Comparison of ENCODE assay signal across 12 mouse cellular contexts in the genomic region with DNA sequence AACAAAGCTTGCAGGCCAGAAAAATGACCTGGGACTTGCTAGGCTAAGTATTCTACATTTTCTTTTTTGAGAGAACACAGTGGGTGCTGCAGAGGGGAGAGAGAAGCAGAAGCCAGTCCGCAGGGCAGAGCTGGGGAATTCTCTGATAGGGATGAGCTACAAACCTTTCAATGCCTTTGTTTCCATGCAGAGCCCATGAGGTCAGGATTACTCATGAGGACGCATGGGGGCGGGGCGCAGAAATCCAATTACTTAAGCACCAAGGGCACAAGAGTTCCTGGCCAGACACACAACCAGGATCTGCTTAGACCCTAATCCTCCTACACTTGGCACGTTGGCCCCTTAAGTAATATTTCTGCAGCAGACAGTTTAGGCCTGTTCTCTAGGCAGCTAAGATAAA. TPM values are rescaled to one million over a fixed set of nuclear protein-coding genes. Genes with fewer than 3 reads are reported as not detected.
DNase-seq lines count a peak whose midpoint lies in the region; ATAC-seq lines count a peak whose summit lies in the region.
"Had no signal": no experiment of that assay in that cellular context is flagged by ENCODE, and none has a peak within 500 bp of the region (broad histone marks: within the 10 kb centered on the region; RNA-seq: fewer than 3 reads in every experiment).

No protein-coding gene starts in this region.

- peaks cover 81% of the 10 kb centered on the region for H3K36me3 ChIP-seq in embryonic facial prominence, embryonic 10.5 days (replicated peaks)
- H3K36me3 ChIP-seq in midbrain, embryonic 13.5 days: peaks cover 17% of the 10 kb centered on the region

- peaks cover 70% of the 10 kb centered on the region for H3K4me1 ChIP-seq in embryonic facial prominence, embryonic 10.5 days
- peaks cover 96% of the 10 kb centered on the region for H3K4me1 ChIP-seq in midbrain, embryonic 13.5 days (replicated peaks)

- no peaks in the 10 kb centered on the region for H3K9me3 ChIP-seq in embryonic facial prominence, embryonic 10.5 days
- H3K9me3 ChIP-seq in midbrain, embryonic 13.5 days: no peaks in the 10 kb centered on the region

- intact Hi-C loops in left cerebral cortex, postnatal 25 days (cut with DNase I): no loop called here

- H3K27me3 ChIP-seq in embryonic facial prominence, embryonic 10.5 days (replicated peaks; ENCODE audit: low read depth, poor library complexity, severe bottlenecking): no peaks in the 10 kb centered on the region
- no peaks in the 10 kb centered on the region for H3K27me3 ChIP-seq in midbrain, embryonic 13.5 days

- peak overlapping the region; percentile 65 for H3K27ac ChIP-seq in embryonic facial prominence, embryonic 10.5 days (replicated peaks)
- peak overlapping the region; percentile 70 for H3K27ac ChIP-seq in midbrain, embryonic 13.5 days

- peak; percentile 41; the same call in 1 of the 2 replicates for ATAC-seq in midbrain, embryonic 13.5 days

- 38% methylated on average over 5 of the region's 5 CpGs for WGBS in embryonic facial prominence, embryonic 10.5 days
- WGBS in midbrain, embryonic 13.5 days: 4% methylated on average over 5 of the region's 5 CpGs

- peak; percentile 94 for DNase-seq in heart, adult 11 months
- DNase-seq in heart, adult 9 months (ENCODE audit: low spot score in 2 of 2): no peak
- DNase-seq in Muller cell, postnatal 12 days (ENCODE audit: inconsistent ontology term): peak; percentile 93
- DNase-seq in embryonic facial prominence, embryonic 10.5 days (ENCODE audit: low spot score): no peak
- no peak for DNase-seq in left cerebral cortex, adult 8-10 months (ENCODE audit: low spot score in 2 of 2)
- DNase-seq in left cerebral cortex, postnatal 25 days (ENCODE audit: low spot score in 2 of 2): no peak
- DNase-seq in natural killer cell, adult 2 months (ENCODE audit: low spot score in 2 of 2): no peak
- DNase-seq: heart, postnatal 10 days; lung, postnatal 10 days; right cerebral cortex, postnatal 4 days had no signal

- peak overlapping the region; percentile 4 for H3K4me2 ChIP-seq in midbrain, embryonic 13.5 days (replicated peaks)

- H3K9ac ChIP-seq in midbrain, embryonic 13.5 days (replicated peaks): 0 out of 2 replicates have a peak overlapping the region, but pooled peaks have one; percentile 11

- H3K4me3 ChIP-seq in embryonic facial prominence, embryonic 10.5 days: no peak overlapping the region
- no peak overlapping the region for H3K4me3 ChIP-seq in midbrain, embryonic 13.5 days (replicated peaks)
- H3K4me3 ChIP-seq: erythroblast, embryonic 14.5 days had no signal

RNA-seq across cellular contexts. Expression of a gene that starts 23.7 kb away (rescaled TPM):
- polyA plus RNA-seq in embryonic facial prominence, embryonic 10.5 days (2016; fragmentation: Nextera tagmentation; extraction: Ambion mirVana): 45.1 and 50.0 TPM in 2 replicates
- 68.1 and 72.4 TPM in 2 replicates for polyA plus RNA-seq in midbrain, embryonic 13.5 days (2015; fragmentation: Nextera tagmentation; extraction: Ambion mirVana)
- total RNA-seq in left cerebral cortex, adult 8-10 months (2022): 10 to 100 TPM; 54.7 to 62.8 (median 59.4) TPM
- total RNA-seq in left cerebral cortex, postnatal 25 days (2021): 10 to 100 TPM; 86.4 to 87.3 TPM

Comparison
In these comparisons a context has a peak if more than half of its experiments do, and no peak if none do; other contexts are left out.
1. DNase-seq: peak in heart, adult 11 months (single experiment) and Muller cell, postnatal 12 days (single experiment); none in heart, adult 9 months (0 of 2), embryonic facial prominence, embryonic 10.5 days (single experiment), left cerebral cortex, adult 8-10 months (0 of 2), left cerebral cortex, postnatal 25 days (0 of 2) and natural killer cell, adult 2 months (0 of 2).